8 mouse cellular contexts compared by ENCODE assay signal in the genomic region with DNA sequence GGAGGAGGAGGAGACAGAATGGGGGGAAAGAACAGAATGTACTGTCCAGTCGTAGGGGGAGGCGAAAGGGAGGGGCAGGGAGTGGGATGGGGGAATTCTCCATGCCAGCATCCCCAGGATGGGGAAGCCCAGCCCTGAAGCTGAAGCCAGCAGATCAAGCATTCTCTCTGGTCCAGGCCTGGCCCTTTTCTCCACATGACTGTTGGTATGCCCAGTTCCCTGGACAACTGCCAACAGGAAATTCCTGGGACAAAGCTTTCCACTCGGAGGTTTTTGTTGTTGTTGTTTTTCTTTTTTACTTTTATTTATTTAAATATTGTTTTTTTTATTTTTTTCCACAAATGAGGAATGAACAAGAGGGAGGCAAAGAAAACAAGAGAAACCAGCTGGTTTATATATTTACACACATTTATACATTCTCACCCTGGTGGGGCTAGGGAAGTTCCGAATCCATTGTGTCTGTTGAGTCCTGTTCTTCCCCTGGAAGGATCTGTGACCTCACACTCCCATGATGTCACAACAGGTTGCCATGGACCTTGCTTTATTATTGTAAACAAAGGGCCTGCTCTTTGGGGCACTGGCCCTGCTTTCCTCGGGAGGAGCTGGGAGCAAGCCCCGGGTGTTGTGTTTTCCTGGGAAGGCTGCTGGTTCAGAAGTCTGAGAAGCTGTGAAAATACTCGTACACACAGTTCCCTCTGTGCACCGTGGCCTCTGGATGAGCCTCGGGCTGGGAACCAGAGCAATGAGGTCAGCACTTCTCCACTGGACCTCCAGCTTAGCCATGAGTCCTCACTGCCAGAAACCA.
DNase-seq lines count a peak whose midpoint lies in the region; ATAC-seq lines count a peak whose summit lies in the region.

No protein-coding gene starts in this region.

- H3K4me2 ChIP-seq in forebrain, embryonic 15.5 days (replicated peaks), result no peak overlapping the region
- H3K4me2 ChIP-seq in limb, embryonic 11.5 days (ENCODE audit: low read depth, severe bottlenecking), result no peak overlapping the region

- H3K9me3 ChIP-seq in forebrain, embryonic 15.5 days, result no peaks in the 10 kb centered on the region
- H3K9me3 ChIP-seq in limb, embryonic 11.5 days (ENCODE audit: control insufficient read depth, low read length), result no peaks in the 10 kb centered on the region; the same call in 1 of the 2 replicates

- peaks cover 21% of the 10 kb centered on the region for H3K4me1 ChIP-seq in forebrain, embryonic 15.5 days
- peaks cover 12% of the 10 kb centered on the region for H3K4me1 ChIP-seq in limb, embryonic 11.5 days (ENCODE audit: control insufficient read depth, insufficient read depth, low read length)

- H3K36me3 ChIP-seq in forebrain, embryonic 15.5 days, result no peaks in the 10 kb centered on the region
- H3K36me3 ChIP-seq in limb, embryonic 11.5 days (ENCODE audit: control insufficient read depth, insufficient read depth, low read length), result no peaks in the 10 kb centered on the region

- H3K4me3 ChIP-seq in forebrain, embryonic 15.5 days, result no peak overlapping the region
- H3K4me3 ChIP-seq in limb, embryonic 11.5 days (ENCODE audit: low read depth, low read length), result no peak overlapping the region

- no peak overlapping the region for H3K9ac ChIP-seq in forebrain, embryonic 15.5 days (replicated peaks)
- H3K9ac ChIP-seq in limb, embryonic 11.5 days (ENCODE audit: low read length), result no peak overlapping the region

- ATAC-seq in cerebellum, adult (ENCODE audit: insufficient number of reproducible peaks, low FRiP score, low TSS enrichment), result no peak
- ATAC-seq in forebrain, embryonic 15.5 days (replicated peaks), result no peak
- no peak for ATAC-seq in limb, embryonic 11.5 days (ENCODE audit: insufficient number of reproducible peaks, low FRiP score, low TSS enrichment, low read depth)

- DNase-seq in cerebellum, adult 18-20 months, result peak; percentile 58
- DNase-seq in adrenal gland, adult 2 months, result peak; percentile 43
- DNase-seq in heart, postnatal 25 days (ENCODE audit: low spot score), result peak; percentile 81
- DNase-seq in limb, embryonic 11.5 days (ENCODE audit: low spot score), result peak; percentile 54
- peak; percentile 76 for DNase-seq in retina, postnatal 1 day
- no peak for DNase-seq in layer of hippocampus, adult 11-12 months (ENCODE audit: low spot score)

- WGBS in forebrain, embryonic 15.5 days, result 31% methylated on average over 9 of the region's 9 CpGs
- 59% methylated on average over 9 of the region's 9 CpGs for WGBS in limb, embryonic 11.5 days

- no peaks in the 10 kb centered on the region for H3K27me3 ChIP-seq in forebrain, embryonic 15.5 days
- no peaks in the 10 kb centered on the region for H3K27me3 ChIP-seq in limb, embryonic 11.5 days (ENCODE audit: control insufficient read depth, insufficient read depth, low read length)

- intact Hi-C loops in heart, postnatal 25 days (cut with DNase I), result loop anchor here (1.0 to 5.0 kb wide), 2 partner anchors 13 to 52 kb away; no protein-coding TSS in a partner anchor

- H3K27ac ChIP-seq in forebrain, embryonic 15.5 days (replicated peaks), result peak overlapping the region; percentile 52
- H3K27ac ChIP-seq in limb, embryonic 11.5 days (replicated peaks; ENCODE audit: low read depth, low read length), result no peak overlapping the region
